Mouse (Mus musculus) gastrocnemius, adult 2 months (tissue): ENCODE data around the gene Olfr3. TPM values are rescaled to one million over a fixed set of nuclear protein-coding genes. Genes with fewer than 3 reads are reported as not detected.

Experiments used
- DNase-seq: peaks from one replicate; pipeline ENCODE4 v3.0.0; 2022
- H3K27ac ChIP-seq: fragments of 200-600 bp; 2 replicates; pipeline ENCODE4 v1.8.1; 2022; ENCODE audit warnings: mild to moderate bottlenecking
- H3K4me3 ChIP-seq: fragments of 200-600 bp; 2 replicates; pipeline ENCODE4 v1.8.1; 2022; ENCODE audit warnings: mild to moderate bottlenecking, moderate library complexity
- CTCF ChIP-seq: fragments of 200-600 bp; IDR thresholded peaks from 2 replicates; pipeline ENCODE4 v1.8.1; 2022; ENCODE audit warnings: antibody characterized with exemption, mild to moderate bottlenecking, moderate library complexity
- intact Hi-C: fragments of 180-260 bp; cut with DNase I; formaldehyde crosslinking; loops from one replicate; pipeline ENCODE4 v1.15.1; 2025
- long read RNA-seq, 2 experiments: library from polyadenylated mRNA; stranded (forward); transcript quantifications; one replicate each; pipeline ENCODE4 v2.0.0; 2021
- total RNA-seq, 2 experiments: library from RNA; stranded (reverse); gene quantifications; 2 replicates each; pipeline ENCODE4 v1.2.3; 2021

Gene Olfr3
- not detected for total RNA-seq
- long read RNA-seq, experiment 1, result 0 reads
- long read RNA-seq, experiment 2, result 0 reads

DNA sequence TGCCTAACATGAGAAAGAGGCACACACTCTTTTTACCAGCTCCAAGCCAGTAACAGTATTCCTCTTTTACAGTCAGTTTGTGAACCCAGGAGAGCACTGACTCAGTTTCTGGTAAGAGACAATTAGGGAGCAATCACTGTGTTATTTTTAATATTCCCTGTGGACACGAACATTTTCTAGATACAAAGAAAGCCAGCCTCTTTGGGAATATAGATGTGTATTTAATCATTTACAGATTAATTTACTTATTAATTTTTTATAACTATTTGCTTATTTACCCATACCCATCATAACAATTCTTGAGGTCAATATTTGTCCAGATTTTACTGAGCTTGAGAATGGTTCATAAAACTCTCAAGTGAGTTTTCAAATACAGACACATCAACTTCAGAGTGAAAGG, at the start of gene Olfr3:
Olfr3 (minus strand) TSS at position 101 of the 400 bp plus-strand sequence.
- intact Hi-C loops, result no loop called here
- no peak for TF ChIP-seq CTCF
- Histone ChIP-seq H3K27ac (no peak within 1 kb of the TSS), H3K4me3 (no peak within 1 kb of the TSS)
- DNase-seq, result no peak

DNA sequence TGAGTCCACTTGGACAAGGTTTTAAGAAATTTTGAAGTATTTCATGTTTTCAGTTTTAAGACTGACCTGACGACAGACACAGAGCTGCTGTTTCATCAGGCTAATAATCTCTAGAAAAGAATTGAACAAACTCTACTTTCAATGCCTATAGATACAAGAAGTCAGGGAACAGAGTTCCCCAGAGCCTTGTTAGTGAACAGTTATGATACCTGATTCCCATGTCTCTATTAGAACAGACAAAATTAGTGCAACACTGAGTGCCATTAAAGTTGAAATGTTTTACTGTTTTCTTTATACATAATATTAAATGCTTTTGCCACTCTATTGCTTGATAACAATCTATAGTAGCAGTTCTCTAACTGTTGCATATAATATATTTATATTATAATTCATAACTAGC, 45.7 kb upstream of the Olfr3 start, which contains the start of gene Olfr351:
Olfr351 (minus strand) TSS at position 101 of the 400 bp plus-strand sequence.
- no peak for DNase-seq
- Histone ChIP-seq H3K4me3 (no peak within 1 kb of the TSS), H3K27ac (no peak within 1 kb of the TSS)
- intact Hi-C loops, result no loop called here
- no peak for TF ChIP-seq CTCF

GRCm38 (mm10) chr2:36846010-36846409, 29.2 kb upstream of the Olfr3 start, which contains the start of gene Olfr350:
Gene Olfr350, plus strand, starts transcription at chr2:36846310.
- DNase-seq, result no peak
- intact Hi-C loops, result no loop called here
- H3K4me3 ChIP-seq, result no peak within 1 kb of the TSS
- no peak for TF ChIP-seq CTCF
- no peak within 1 kb of the TSS for H3K27ac ChIP-seq

- no peak for DNase-seq
- TF ChIP-seq CTCF, result no peak
- H3K4me3 ChIP-seq, result no peak within 1 kb of the TSS
- H3K27ac ChIP-seq, result no peak within 1 kb of the TSS
- intact Hi-C loops, result no loop called here
Observed at GRCm38 (mm10) chr2:36790238-36790637, 26.6 kb downstream of the Olfr3 start, which contains the start of gene Olfr50. Gene Olfr50, plus strand, starts transcription at chr2:36790538.

GRCm38 (mm10) chr2:36783976-36784375, 32.9 kb downstream of the Olfr3 start, which contains the start of gene Olfr348:
Gene Olfr348, plus strand, starts transcription at chr2:36784276.
- no peak within 1 kb of the TSS for H3K4me3 ChIP-seq
- no peak within 1 kb of the TSS for H3K27ac ChIP-seq
- TF ChIP-seq CTCF, result no peak
- DNase-seq, result no peak
- intact Hi-C loops, result no loop called here

Other genes starting within 250 kb of the Olfr3 start
- not detected for gene Olfr345, start 177.0 kb downstream of the Olfr3 start, total RNA-seq
- not detected for gene Olfr346, start 131.2 kb downstream of the Olfr3 start, total RNA-seq
- gene Olfr347, start 85.1 kb downstream of the Olfr3 start, total RNA-seq, result not detected
- gene Olfr348, start 32.8 kb downstream of the Olfr3 start, total RNA-seq, result not detected
- not detected for gene Olfr50, start 26.5 kb downstream of the Olfr3 start, total RNA-seq
- gene Olfr350, start 29.3 kb upstream of the Olfr3 start, total RNA-seq, result not detected
- not detected for gene Olfr351, start 45.6 kb upstream of the Olfr3 start, total RNA-seq
- gene Olfr352, start 51.4 kb upstream of the Olfr3 start, total RNA-seq, result not detected
- not detected for gene Olfr353, start 75.9 kb upstream of the Olfr3 start, total RNA-seq
- not detected for gene Olfr354, start 88.6 kb upstream of the Olfr3 start, total RNA-seq
- gene Olfr355, start 111.9 kb upstream of the Olfr3 start, total RNA-seq, result not detected
- gene Olfr356, start 120.1 kb upstream of the Olfr3 start, total RNA-seq, result not detected
- not detected for gene Olfr357, start 176.8 kb upstream of the Olfr3 start, total RNA-seq
- gene Olfr358, start 192.3 kb upstream of the Olfr3 start, total RNA-seq, result not detected
- gene Olfr360, start 248.7 kb upstream of the Olfr3 start, total RNA-seq, result not detected